Mouse (Mus musculus) mesoderm, embryonic 11.5 days (tissue): ENCODE data around the gene Fchsd2.

ENCODE experiments used
- DNase-seq: peaks from one replicate; pipeline ENCODE4 v3.0.0-alpha.2; 2012; ENCODE audit warnings: low read depth, low spot score

Gene Fchsd2

DNA sequence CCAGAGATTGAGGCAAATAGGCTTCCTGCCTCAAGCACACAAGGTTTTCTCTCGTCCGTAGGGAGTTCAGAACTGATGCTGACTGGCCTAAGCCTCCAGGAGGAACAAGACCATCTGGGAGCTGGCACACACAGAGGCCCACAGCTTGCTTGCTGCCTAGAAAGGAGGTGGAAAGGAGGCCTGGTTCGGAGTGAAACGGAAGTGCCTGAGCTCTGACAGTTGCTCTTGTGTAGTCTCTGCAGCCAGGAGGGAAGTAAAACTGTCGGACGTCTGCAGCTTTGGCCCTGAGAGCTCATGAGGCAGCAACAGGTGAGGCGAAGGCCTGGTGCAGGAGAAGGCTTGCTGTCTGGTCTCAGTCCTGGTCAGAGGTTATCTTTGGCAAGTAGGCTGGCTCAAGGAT, at the start of gene Fchsd2:
Fchsd2 (plus strand) TSS at position 246 of the 400 bp plus-strand sequence.
- DNase-seq, result no peak

DNA sequence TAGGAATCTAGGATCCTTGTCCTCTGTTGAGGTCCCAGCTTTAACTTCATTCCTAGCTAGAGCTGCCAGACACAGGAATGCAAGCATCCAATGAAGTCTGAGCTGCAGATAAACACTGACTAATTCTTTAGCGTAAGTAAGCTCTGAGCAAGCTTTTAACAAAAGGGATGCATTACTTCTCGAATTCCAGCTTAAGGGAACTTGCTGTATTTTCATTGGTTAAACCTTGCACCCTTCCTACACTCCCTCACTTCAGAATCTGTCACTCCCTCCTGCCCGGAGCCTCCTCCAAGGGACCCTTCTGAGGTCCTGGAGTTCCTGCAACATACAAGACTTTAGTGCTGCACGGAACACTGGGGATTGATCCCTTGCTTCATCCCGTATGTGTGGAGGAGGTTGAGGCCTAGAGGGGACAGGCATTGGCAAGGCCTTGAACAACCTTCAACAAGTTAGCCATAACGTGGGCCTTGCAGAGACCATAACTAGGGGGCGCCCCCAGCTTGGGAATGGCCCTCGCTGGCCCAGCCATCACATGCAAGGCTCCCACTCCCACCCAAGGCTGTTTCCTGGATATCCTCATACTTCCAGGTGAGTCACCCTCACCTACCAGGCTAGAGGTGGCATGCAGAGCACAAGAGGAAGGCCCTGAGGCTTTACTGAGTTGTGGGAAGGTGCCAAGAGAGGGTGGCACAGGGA, 48.7 kb upstream of the Fchsd2 start:
- no peak for DNase-seq

DNA sequence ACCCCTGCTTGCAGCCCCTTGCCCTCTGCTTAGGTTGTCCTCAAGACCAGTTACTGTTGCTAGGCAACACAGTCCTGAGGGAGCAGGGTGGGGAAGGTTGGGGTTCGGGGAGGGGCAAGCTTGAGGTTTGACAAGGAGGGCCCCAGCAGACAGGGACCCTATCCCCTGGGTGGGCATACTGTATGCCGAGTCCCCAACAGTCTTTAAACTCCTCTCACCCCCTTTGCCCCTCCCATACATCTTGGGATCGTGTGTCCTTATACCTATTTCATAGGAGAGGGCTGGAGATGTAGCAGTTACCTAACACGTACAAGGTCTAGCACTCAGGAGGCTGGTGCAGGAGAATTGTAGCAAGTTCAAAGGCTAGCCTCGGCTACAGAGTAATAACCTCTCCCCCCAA, 44.4 kb upstream of the Fchsd2 start:
- no peak for DNase-seq

DNA sequence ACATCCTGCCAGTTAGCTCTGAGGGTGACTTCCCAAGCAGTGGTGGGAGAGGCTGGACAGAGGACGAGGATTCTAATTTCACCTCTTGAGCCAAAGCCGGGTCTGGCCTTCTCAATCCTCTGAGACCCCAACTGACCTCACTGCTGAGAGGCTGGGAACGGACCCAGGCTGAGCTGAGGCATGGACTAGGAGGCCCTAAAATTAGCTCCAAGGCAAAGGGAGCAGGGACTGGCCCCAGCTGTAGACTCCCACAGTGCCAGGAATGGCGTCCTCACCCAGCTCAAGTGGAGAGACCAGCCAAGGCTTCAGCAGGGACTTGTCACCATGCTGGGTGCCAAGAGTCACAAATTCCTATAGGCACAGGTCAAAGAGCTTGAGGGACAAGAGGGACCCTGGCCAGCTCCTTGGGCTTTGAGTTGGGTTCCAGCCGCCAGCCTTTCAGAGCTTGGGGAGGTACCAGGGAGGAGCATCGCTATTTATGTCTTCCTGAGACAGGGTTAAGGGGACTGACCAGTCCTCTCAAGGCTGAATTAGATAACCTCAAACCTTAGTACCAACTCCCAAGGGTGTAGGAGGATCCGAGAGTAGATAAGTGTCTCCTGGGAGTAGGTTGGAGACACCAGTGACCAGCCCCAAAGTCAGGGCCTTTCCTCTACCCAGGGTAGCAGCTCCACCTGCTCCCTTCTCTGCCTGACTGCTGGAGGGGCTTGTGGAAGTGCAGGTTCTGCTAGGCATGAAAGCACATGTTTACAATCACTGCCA, 43.2 kb upstream of the Fchsd2 start:
- DNase-seq, result no peak

DNA sequence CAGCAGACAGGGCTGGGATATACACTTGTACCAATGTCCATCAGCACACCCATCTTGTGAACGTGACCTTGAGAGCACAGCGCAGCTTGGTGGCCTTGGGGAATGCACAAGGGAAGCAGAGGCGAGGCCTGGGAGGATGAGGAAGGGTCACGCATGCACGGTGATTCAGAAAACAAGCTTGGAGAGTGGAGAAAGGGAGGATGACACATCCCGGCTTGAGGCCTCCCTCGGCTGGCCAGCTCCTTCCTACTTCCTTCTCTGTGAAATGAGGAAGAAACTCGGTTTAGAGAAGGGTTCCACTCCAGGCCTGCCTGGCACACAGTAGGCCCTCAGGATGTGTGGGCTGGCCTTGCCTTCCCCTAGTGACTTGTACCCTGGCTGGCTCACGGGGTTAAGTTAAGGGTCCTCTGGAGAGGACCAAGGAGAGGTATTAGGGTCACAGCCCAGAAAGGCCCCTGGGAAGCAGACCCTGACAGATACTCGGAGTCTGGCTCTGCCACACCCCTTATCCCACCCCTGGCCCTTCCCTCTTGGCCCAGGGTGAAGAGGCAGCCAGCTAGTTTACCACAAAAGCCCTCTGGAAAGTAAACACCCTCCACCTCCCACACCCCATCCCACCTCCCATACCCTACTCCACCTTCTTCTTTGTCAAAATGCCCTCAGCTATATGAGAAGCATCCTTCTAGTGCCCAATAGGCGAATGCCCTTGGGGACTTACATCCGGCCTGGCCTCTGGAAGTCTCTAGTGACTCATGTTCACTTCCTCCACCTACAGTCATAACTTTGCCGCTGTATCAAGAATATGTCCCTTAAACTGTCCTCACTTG, 41.7 kb upstream of the Fchsd2 start:
- no peak for DNase-seq

DNA sequence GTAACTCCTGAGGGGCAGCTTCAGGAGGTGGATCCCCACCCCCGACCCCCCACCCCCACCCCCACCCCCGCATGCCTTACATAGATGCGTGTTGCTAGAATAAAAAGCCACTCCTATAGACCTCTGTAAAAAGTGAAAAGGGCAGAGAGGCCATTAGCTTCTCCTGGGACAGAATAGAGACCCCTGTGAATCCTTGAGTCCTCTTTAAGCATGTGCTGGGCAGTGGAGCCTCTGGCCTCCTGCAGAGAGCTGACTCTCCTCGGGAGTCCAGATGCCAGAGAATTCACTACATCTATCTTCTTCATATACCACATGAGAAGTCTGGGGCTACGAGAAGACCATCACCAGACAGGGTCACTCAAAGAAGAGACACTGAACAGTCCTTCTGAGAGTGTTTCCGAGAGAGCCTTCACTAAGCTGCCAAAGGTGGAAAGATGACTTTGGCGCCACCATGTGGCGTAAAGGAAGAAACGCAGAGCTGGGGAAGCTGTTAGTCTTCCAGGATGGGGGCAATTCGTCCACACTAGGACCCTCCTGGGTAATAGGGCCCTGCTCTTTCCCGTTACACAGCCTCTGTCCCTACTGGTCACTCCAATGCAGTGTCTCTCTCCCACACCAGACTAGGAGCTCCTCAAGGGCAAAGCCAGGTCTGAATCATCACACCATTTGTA, 41.0 kb upstream of the Fchsd2 start:
- DNase-seq, result peak; percentile 89

DNA sequence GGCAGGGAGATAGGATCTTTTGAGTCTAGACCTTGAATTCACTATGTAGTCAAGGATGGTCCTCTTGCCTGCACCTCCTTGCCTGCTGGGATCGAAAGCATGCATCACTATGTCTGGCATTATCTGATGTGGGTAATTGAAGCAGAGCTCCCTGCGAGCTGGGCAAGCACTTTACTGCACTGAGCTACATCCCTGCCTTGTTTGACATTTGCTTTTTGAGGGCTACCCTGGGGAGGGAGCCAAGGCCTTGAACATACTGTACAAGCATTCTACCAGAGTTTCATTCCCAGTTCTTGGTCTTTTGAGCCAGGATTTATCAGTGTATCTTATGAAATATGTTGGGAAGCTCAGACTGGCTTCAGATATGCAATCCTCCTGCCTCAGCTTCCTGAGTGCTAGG, 39.5 kb upstream of the Fchsd2 start:
- no peak for DNase-seq

DNA sequence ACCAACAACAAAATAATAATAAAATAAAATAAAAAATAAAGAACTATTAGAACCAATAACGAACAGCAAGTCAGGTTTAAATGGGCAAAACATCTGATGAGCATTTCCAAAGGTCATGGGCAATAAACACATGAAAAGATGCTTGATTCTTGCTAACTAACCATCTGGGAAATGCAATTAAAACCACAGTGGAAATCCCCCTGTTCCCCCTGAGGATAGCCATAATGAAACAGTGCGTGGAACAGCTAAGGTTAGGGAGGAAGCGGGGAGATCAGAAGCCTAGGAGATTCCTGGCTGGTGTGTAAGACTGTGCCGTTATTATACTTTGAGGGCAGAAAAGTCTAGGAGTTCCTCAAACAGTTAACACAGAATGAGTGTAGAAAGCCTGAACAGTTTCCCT, 35.4 kb upstream of the Fchsd2 start:
- DNase-seq, result no peak

DNA sequence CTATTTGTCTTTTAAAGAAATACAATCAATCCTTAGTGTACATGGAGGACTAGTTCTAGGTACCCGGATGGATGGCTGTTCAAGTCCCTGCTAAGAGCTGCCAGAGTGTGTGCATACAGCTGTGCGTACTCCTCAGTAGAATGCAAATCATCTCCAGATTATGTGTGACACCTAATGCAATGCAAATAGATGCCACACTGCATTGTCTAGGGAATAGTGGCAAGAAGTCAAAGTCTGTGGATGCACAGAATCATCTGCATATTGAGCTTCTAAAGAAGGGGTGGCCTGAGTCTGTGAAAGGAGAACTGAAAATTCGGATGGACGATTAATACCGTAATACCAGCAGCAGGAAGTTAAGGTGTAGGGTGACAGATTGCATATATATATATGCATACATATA, 33.5 kb upstream of the Fchsd2 start:
- DNase-seq, result no peak

DNA sequence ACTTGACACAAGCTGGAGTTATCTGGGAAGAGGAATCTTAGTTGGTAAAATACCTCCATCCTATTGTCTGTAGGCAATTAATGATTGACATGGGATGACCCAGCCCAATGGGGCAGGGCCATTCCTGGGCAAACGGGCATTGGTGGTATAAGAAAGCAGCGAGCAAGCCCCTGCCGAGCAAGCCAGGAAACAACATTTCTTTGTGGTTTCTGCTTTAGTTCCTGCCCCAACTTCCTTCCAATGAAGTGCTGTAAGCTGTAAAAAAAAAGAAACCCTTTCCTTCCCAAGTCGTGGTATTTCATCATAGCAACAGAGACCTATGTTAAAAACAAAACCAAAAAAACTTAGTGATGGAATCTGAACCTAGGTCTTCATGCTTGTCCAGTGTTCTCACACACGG, 32.2 kb upstream of the Fchsd2 start:
- DNase-seq, result no peak

DNA sequence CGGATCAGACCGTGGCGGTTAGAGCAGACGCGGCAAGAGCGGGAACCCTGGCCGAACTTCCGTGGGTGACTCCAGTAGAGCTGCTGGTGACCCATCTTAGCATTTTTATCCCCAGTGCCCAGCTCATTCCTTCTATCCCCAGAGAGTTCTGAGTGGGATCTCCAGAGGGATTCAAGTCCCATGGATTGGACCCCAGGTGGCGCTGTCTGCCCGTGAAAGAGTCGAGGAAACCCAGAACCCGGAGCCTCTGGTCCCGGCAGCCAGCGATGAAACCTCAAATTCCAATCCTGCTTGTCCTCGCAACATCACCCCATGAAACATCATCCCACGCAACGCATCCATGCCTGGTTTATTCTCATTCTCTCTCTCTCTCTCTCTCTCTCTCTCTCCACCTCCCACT, 31.3 kb upstream of the Fchsd2 start:
- DNase-seq, result peak; percentile 87

DNA sequence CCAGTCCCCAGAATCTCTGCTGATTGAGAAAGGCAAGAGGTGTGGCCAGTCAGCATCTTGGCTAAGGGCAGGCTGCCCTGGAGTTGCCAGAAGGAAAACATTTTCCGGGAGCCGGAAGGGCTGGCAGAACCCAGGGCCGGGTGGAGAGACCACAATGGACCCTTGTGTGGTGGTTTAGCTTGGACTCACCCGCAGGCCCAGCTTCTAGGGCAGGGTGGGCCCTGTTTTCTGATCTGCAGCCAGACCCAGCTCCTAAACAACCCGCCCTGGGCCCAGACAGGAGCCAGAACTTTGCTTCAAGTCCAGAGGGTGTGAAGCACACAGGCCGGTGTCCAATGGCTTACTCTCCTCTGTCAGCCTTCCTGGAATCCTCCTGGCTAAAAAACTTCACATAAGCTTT, 30.4 kb upstream of the Fchsd2 start:
- no peak for DNase-seq

DNA sequence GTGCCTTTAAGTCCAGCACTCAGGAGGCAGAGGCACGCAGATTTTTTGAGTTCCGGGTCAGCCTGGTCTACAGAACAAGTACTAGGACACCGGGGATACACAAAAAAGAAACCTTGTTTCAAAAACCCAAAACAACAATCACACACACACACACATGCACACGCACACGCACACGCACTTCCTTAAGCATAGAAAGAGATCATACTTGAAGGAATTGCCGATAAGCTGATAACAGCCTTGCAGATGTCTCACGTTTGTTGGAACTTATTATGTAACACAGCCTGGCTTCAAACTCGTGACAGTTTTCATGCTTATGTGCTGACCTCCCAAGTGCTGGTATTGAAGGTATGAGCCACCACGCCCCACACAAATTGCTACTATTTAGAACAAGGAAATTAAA, 29.1 kb upstream of the Fchsd2 start:
- no peak for DNase-seq

DNA sequence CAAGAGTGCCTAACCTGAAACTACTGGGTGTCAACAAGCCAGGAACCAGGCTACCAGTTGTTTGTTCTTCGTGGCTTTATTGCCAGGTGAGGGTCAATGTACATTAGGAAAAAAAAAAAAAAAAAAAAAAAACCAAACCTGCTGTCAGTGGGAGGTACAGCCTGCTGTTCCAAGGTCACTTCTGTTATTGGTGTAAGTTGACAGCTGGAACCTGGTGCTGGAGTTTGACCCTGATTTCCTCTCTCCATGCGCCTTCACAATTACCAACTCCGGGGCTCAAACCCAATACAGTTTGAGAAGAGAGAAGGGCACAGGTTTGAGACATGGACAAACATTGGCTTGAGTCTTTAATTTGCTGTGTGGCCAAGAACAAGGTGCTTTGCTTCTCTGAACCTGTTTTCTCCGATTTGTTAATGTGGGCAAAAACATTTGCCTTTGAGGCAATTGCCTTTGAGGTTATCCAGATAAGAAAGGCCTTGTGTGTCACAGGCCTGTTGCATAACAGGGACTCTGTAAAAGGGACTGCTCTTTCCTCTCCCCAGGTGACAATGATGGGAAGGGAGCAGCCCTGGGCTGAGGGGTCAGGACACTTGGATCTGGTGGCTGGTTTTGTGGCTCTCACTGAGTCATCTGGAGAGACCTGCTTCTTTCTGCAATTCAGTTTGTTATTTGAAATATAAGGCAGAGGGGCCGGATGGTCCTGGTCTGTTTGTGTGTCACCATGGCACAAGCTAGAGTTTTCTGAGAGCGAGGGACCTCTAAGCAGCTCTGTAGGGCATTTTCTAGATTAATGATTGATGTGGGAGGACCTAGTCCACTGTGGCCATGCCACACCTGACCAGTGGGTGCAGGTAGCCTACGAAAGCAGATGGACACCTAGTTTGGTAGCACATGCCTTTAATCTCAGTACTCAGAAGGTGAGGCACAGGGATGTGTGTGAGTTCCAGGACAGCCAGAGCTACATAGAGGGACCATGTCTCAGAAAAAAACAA, 27.7 kb upstream of the Fchsd2 start:
- no peak for DNase-seq

DNA sequence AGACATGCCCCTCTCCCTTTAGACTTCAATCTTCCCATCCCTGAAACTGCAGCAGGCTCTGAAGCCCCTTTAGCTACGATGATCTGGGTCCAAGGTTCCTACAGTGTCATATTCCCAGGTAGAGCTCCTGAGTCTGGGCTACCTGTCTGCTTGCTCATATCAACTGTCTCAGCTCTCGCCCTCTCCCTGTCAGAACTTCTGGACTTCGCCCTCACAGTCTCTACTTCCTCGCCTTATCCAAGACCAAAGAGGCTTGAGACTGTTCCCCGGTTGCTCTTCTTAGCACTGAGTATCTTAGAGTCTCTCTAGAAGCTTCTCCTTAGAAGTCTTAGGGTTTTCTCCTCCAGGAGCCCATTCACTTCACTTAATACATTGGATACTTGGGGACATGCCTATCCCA, 26.7 kb upstream of the Fchsd2 start:
- no peak for DNase-seq

DNA sequence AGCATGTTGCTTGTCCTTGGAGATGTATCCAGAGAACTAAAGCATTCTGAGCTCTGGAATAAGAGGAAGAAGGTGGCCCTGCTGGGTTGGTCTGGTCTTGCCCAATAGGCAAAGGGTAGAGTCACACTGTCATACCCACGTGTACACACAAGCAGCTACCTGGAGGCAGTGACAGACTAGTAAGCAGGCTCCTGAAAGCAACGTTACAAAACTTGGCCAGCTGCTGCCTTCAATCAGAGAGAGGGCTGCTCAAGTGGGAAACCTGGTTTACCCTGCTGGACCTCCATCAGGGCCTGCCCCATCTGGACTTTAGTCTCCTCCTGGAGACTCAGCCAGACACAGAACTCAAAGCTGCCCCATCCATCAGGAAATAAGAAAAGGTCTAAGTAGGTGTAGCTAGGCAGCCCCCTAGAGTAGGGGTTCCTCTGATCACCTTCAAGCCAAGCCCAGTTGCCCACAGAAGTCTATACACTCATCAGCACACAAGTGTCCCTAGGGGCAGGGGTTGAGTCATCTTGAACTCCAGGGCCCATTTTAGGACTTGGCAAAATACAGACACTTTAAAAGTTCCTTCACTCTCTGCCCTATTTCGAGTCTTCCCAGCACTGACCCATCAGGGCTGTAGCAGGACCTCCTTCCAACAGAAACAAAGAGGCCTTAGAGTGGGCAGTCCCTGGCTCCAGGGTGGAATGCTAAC, 25.9 kb upstream of the Fchsd2 start:
- no peak for DNase-seq

DNA sequence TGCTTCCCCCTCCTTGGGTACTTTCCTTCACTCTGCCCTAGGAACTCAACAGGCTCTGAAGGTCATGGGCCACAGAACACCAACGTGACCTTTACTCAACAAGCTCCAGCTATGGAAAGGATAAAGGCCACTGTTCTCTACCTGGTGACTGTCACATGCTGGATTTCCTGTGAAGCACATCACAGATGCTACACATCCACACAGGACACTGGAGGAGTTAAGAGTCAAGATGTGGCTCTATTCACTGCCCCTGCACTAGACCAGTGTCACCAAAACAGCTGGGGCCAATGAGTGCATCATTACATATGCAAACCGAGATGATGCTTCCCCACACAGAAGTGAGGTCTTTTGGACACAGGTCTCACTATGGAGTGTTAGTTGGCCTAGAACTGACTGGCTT, 25.1 kb upstream of the Fchsd2 start:
- DNase-seq, result no peak

DNA sequence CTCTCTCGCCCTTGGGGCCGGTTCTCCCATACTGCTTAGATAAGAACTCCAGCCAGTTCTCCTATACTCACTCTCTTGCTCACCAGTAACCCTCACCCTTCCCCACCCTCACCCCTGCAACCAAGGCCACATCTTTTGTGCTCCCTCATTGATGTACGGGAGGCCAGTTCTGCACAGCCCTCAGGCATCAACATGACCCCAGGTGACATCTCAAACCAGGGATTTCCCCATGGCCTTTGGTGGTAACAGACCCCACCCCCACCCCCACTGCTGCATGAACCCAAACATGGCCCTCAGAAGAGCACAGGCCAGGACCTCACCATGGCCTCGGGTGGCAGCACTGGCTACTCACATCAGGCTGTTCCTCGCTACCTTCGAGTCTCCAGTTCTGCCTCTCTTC, 23.4 kb upstream of the Fchsd2 start:
- no peak for DNase-seq

DNA sequence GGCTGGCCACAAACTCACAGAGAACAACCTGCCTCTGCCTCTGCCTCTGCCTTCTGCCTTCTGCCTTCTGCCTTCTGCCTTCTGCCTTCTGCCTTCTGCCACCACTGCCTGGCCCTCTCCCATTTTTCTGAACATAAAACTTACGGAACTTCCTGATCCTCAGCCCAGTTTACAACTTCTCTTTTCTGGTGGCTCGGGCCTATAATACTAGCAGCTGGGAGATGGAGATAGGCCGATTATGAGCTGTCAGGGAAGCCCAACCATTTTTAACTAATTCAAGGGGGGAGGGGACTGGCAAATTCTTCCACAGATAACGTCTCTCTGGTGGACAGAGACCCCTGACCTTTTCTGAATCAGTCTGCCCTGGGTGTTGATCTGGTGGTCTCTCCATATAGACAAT, 22.3 kb upstream of the Fchsd2 start:
- no peak for DNase-seq

DNA sequence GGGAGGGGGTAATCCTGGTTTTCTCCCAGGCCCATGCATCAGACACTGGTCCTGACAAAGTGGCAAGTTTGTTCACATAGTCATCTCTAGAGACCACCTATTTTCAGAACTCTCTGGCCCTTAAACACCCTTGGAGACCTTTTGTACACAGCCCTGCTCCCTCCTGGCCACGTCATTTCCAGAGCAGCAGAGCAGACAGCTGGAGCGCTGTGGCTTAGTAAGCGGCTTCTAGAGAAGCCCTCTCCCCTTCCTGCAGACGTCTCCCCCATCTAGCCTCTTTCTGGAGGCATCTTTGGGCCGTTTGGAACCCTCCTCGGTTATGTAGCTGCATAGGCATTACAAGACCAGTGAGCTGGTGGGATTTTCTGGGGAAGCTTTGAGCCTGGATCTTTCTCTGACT, 21.6 kb upstream of the Fchsd2 start:
- DNase-seq, result no peak
